27 mouse cellular contexts compared by ENCODE assay signal in the genomic region with DNA sequence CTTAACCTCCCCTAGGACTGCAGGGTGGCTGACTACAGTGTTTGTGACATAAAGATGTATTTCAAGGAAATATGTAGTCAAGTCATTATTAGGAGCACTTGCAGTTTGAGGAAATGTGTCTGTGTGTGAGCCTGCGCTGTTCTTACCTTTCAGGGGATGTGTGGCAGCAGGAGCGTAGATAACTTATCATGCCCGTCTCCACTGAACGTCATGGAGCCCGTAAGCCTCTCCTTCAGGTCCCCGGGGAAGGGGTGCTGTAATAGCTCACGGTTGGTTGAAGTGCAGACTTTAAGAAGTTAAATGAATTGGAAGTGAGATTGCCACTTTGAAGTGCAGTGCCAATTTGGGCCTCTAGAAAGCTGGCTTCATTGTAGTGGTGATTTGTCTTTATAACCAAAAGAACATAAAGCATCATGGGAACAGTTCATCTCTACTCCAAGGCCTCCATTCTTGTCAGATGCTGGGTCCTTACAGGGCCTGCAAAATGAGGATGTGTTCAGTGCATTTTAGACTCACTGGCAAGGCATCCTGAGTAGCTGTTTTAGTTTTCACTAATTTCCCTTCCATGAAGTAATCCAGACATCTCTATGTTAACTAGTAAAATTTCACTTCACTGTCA. TPM values are rescaled to one million over a fixed set of nuclear protein-coding genes. Genes with fewer than 3 reads are reported as not detected.
A peak's percentile ranks its signal among the peaks of the same experiment; 100 is the strongest.
DNase-seq lines count a peak whose midpoint lies in the region; ATAC-seq and TF ChIP-seq lines count a peak whose summit lies in the region.
"Had no signal": no experiment of that assay in that cellular context is flagged by ENCODE, and none has a peak within 500 bp of the region (broad histone marks: within the 10 kb centered on the region; RNA-seq: fewer than 3 reads in every experiment).

No protein-coding gene starts in this region.

- H3K36me3 ChIP-seq in forebrain, embryonic 12.5 days (replicated peaks) = peaks cover 17% of the 10 kb centered on the region
- H3K36me3 ChIP-seq in forebrain, embryonic 15.5 days = peaks cover 4% of the 10 kb centered on the region
- peaks cover 25% of the 10 kb centered on the region for H3K36me3 ChIP-seq in kidney, adult 2 months (ENCODE audit: control insufficient read depth, insufficient read depth, low read length)
- H3K36me3 ChIP-seq in midbrain, postnatal 0 days (ENCODE audit: insufficient read depth, low read length) = peaks cover 18% of the 10 kb centered on the region
- H3K36me3 ChIP-seq in midbrain, embryonic 15.5 days (replicated peaks) = no peaks in the 10 kb centered on the region

- peak; percentile 73; the same call in 1 of the 2 replicates for ATAC-seq in forebrain, embryonic 12.5 days (ENCODE audit: low FRiP score)
- ATAC-seq in forebrain, embryonic 15.5 days (replicated peaks) = no peak; the same call in 1 of the 2 replicates
- no peak for ATAC-seq in midbrain, postnatal 0 days (ENCODE audit: low FRiP score)
- ATAC-seq in midbrain, embryonic 15.5 days (replicated peaks) = no peak
- ATAC-seq: activated CD4-positive, CD25-positive, alpha-beta regulatory T cell, adult 4 months; intestine, embryonic 16.5 days; Patski had no signal

- WGBS in forebrain, embryonic 12.5 days = 43% methylated on average over 7 of the region's 7 CpGs
- 21% methylated on average over 7 of the region's 7 CpGs for WGBS in forebrain, embryonic 15.5 days
- WGBS in kidney, adult 2 months = 53% methylated on average over 7 of the region's 7 CpGs
- 66% methylated on average over 7 of the region's 7 CpGs for WGBS in midbrain, postnatal 0 days
- whole genome bisulfite sequencing in midbrain, embryonic 15.5 days = 52% methylated on average over 7 of the region's 7 CpGs

- peaks cover 6% of the 10 kb centered on the region; the same call in 1 of the 2 replicates for H3K4me1 ChIP-seq in forebrain, embryonic 12.5 days
- no peaks in the 10 kb centered on the region for H3K4me1 ChIP-seq in forebrain, embryonic 15.5 days
- H3K4me1 ChIP-seq in kidney, adult 2 months (ENCODE audit: control insufficient read depth, insufficient read depth, low read length) = peaks cover 40% of the 10 kb centered on the region
- H3K4me1 ChIP-seq in midbrain, postnatal 0 days (ENCODE audit: insufficient read depth, low read length) = no peaks in the 10 kb centered on the region
- no peaks in the 10 kb centered on the region for H3K4me1 ChIP-seq in midbrain, embryonic 15.5 days
- H3K4me1 ChIP-seq: heart, embryonic 10.5 days had no signal

- H3K27ac ChIP-seq in forebrain, embryonic 12.5 days = no peak overlapping the region
- no peak overlapping the region for H3K27ac ChIP-seq in forebrain, embryonic 15.5 days (replicated peaks)
- peak overlapping the region; percentile 4; the same call in 1 of the 2 replicates for H3K27ac ChIP-seq in kidney, adult 2 months (ENCODE audit: insufficient read depth, low read depth, low read length)
- no peak overlapping the region for H3K27ac ChIP-seq in midbrain, postnatal 0 days (ENCODE audit: low read depth, low read length)
- H3K27ac ChIP-seq in midbrain, embryonic 15.5 days = no peak overlapping the region
- H3K27ac ChIP-seq: embryonic facial prominence, embryonic 15.5 days; heart, embryonic 10.5 days; hindbrain, embryonic 14.5 days had no signal

- no peak overlapping the region for H3K4me2 ChIP-seq in forebrain, embryonic 12.5 days
- H3K4me2 ChIP-seq in forebrain, embryonic 15.5 days (replicated peaks) = no peak overlapping the region
- H3K4me2 ChIP-seq in midbrain, postnatal 0 days (ENCODE audit: low read depth, low read length, poor library complexity, severe bottlenecking) = no peak overlapping the region
- no peak overlapping the region for H3K4me2 ChIP-seq in midbrain, embryonic 15.5 days
- H3K4me2 ChIP-seq: embryonic facial prominence, embryonic 15.5 days; hindbrain, embryonic 14.5 days had no signal

- H3K4me3 ChIP-seq in forebrain, embryonic 12.5 days (replicated peaks) = no peak overlapping the region
- no peak overlapping the region for H3K4me3 ChIP-seq in forebrain, embryonic 15.5 days
- H3K4me3 ChIP-seq in kidney, adult 2 months (ENCODE audit: insufficient read depth, low read depth, low read length) = no peak overlapping the region
- no peak overlapping the region for H3K4me3 ChIP-seq in midbrain, postnatal 0 days (ENCODE audit: low read depth, low read length)
- no peak overlapping the region for H3K4me3 ChIP-seq in midbrain, embryonic 15.5 days
- H3K4me3 ChIP-seq: embryonic facial prominence, embryonic 15.5 days; erythroblast, embryonic 14.5 days; heart, embryonic 10.5 days had no signal

- no peaks in the 10 kb centered on the region for H3K9me3 ChIP-seq in forebrain, embryonic 12.5 days
- no peaks in the 10 kb centered on the region for H3K9me3 ChIP-seq in forebrain, embryonic 15.5 days
- H3K9me3 ChIP-seq in midbrain, postnatal 0 days (ENCODE audit: low read length) = no peaks in the 10 kb centered on the region
- H3K9me3 ChIP-seq in midbrain, embryonic 15.5 days = no peaks in the 10 kb centered on the region
- H3K9me3 ChIP-seq: embryonic facial prominence, embryonic 15.5 days; heart, embryonic 10.5 days had no signal

- H3K9ac ChIP-seq in forebrain, embryonic 12.5 days = no peak overlapping the region
- H3K9ac ChIP-seq in forebrain, embryonic 15.5 days (replicated peaks) = no peak overlapping the region
- no peak overlapping the region for H3K9ac ChIP-seq in midbrain, postnatal 0 days (replicated peaks; ENCODE audit: low read length, poor library complexity, severe bottlenecking)
- no peak overlapping the region for H3K9ac ChIP-seq in midbrain, embryonic 15.5 days
- H3K9ac ChIP-seq: embryonic facial prominence, embryonic 15.5 days; hindbrain, embryonic 14.5 days had no signal

- no peak for TF ChIP-seq POLR2A in kidney, adult 2 months (IDR thresholded peaks at IDR 0.05; ENCODE audit: low read depth, low read length)

- no peak for DNase-seq in kidney, adult 2 months
- DNase-seq in kidney, adult 9 months = no peak
- DNase-seq in midbrain, postnatal 0 days (ENCODE audit: low spot score) = peak; percentile 27
- DNase-seq in frontal cortex, postnatal 36 days (ENCODE audit: low spot score in 2 of 2) = no peak
- DNase-seq in left cerebral cortex, adult 11 months (ENCODE audit: low spot score) = no peak
- DNase-seq: adrenal gland, adult 2 months; adrenal gland, postnatal 25 days; cerebellum, adult 2 months; cerebellum, postnatal 10 days; embryo, embryonic 11 days; gastrocnemius, postnatal 36 days; heart, adult 18-20 months; heart, postnatal 10 days had no signal

- H3K27me3 ChIP-seq in forebrain, embryonic 12.5 days = no peaks in the 10 kb centered on the region
- no peaks in the 10 kb centered on the region for H3K27me3 ChIP-seq in forebrain, embryonic 15.5 days
- no peaks in the 10 kb centered on the region for H3K27me3 ChIP-seq in kidney, adult 2 months (replicated peaks; ENCODE audit: control insufficient read depth, insufficient read depth, low read length)
- no peaks in the 10 kb centered on the region for H3K27me3 ChIP-seq in midbrain, postnatal 0 days (ENCODE audit: insufficient read depth, low read length)
- no peaks in the 10 kb centered on the region for H3K27me3 ChIP-seq in midbrain, embryonic 15.5 days (replicated peaks)
- H3K27me3 ChIP-seq: embryonic facial prominence, embryonic 15.5 days; Patski had no signal

- TF ChIP-seq CTCF in kidney, adult 2 months (conservative IDR thresholded peaks at IDR 0.05; ENCODE audit: insufficient read depth, insufficient read length, low read depth, low read length) = no peak
- TF ChIP-seq CTCF in midbrain, postnatal 0 days (IDR thresholded peaks at IDR 0.05) = no peak

RNA-seq across cellular contexts. Expression of a gene that starts 26.4 kb away (rescaled TPM):
- 4.6 and 4.9 TPM in 2 replicates for polyA plus RNA-seq in forebrain, embryonic 12.5 days (2016; fragmentation: Nextera tagmentation; extraction: Ambion mirVana)
- 4.5 and 4.7 TPM in 2 replicates for polyA plus RNA-seq in forebrain, embryonic 15.5 days (2015; fragmentation: Nextera tagmentation; extraction: Ambion mirVana)
- polyA plus RNA-seq in kidney, adult 2 months (2012; rRNA removed) = 17.0 and 22.8 TPM in 2 replicates
- total RNA-seq in midbrain, postnatal 0 days (2014; rRNA removed) = 9.7 and 10.0 TPM in 2 replicates
- 3.4 TPM in 2 replicates for polyA plus RNA-seq in midbrain, postnatal 0 days (2015; fragmentation: Nextera tagmentation; extraction: Ambion mirVana)
- 4.0 and 4.3 TPM in 2 replicates for polyA plus RNA-seq in midbrain, embryonic 15.5 days (2015; fragmentation: Nextera tagmentation; extraction: Ambion mirVana)

RNA-seq across cellular contexts. Expression of a gene that starts 46.0 kb away (rescaled TPM):
- 0.45 TPM in 1 of 2 replicates, not detected in the other for polyA plus RNA-seq in forebrain, embryonic 12.5 days (2016; fragmentation: Nextera tagmentation; extraction: Ambion mirVana)
- 0.18 and 0.42 TPM in 2 replicates for polyA plus RNA-seq in forebrain, embryonic 15.5 days (2015; fragmentation: Nextera tagmentation; extraction: Ambion mirVana)
- not detected in 2 replicates for polyA plus RNA-seq in kidney, adult 2 months (2012; rRNA removed)
- 3.7 and 7.4 TPM in 2 replicates for total RNA-seq in midbrain, postnatal 0 days (2014; rRNA removed)
- 3.0 and 3.9 TPM in 2 replicates for polyA plus RNA-seq in midbrain, postnatal 0 days (2015; fragmentation: Nextera tagmentation; extraction: Ambion mirVana)
- polyA plus RNA-seq in midbrain, embryonic 15.5 days (2015; fragmentation: Nextera tagmentation; extraction: Ambion mirVana) = 2.6 and 3.7 TPM in 2 replicates
- total RNA-seq: adrenal gland, adult 2 months; adrenal gland, postnatal 25 days; gastrocnemius, postnatal 36 days; hematopoietic stem cell, adult 5-6 weeks; MEL had no signal
- polyA plus RNA-seq: activated CD4-positive, CD25-positive, alpha-beta regulatory T cell, adult 4 months; adrenal gland, adult 2 months; C2C12; erythroblast, embryonic 14.5 days; heart, embryonic 10.5 days; heart, embryonic 14.5 days; intestine, embryonic 16.5 days; Patski had no signal
